Mouse (Mus musculus): ENCODE results near the gene Glul. TPM values are rescaled to one million over a fixed set of nuclear protein-coding genes. Genes with fewer than 3 reads are reported as not detected.

Glul gene
- polyA plus RNA-seq, 1 experiment from 2014 or later = 226 TPM

DNA sequence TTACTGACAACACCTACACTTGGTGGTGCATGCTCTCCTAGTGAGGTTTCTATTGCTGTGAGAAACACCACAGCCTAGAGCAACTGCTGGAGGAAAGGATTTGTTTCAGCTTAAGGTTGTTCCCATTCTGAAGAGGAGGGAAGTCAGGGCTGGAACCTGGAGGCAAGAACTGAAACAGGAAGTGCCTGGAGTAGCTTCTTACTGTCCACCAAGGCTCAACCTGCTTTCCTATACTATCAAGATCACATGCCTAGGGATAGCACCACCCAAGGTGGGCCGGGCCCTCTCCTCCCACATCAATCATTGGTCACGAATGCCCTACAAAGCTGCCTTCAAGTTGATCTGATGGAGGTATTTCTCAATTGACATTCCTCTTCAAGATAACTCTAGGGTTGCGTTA is 21.9 kb downstream of the Glul start:
- H3K27ac ChIP-seq (ENCODE audit: low read depth, low read length) = no peak overlapping the region
- no peak for ATAC-seq (ENCODE audit: low read depth)
- H3K9me3 ChIP-seq (ENCODE audit: control insufficient read depth, low read length) = no peaks in the 10 kb centered on the region
- H3K4me3 ChIP-seq (ENCODE audit: low read depth, low read length) = no peak overlapping the region
- no peaks in the 10 kb centered on the region for H3K36me3 ChIP-seq (ENCODE audit: control insufficient read depth, insufficient read depth, low read length)
- WGBS = 92% methylated on average over 3 of the region's 3 CpGs
- no peak overlapping the region for H3K4me2 ChIP-seq (ENCODE audit: low read depth, low read length)
- no peaks in the 10 kb centered on the region for H3K27me3 ChIP-seq (ENCODE audit: control insufficient read depth, insufficient read depth, low read length)
- no peak overlapping the region for H3K9ac ChIP-seq (replicated peaks; ENCODE audit: low read depth, low read length)
- no peaks in the 10 kb centered on the region for H3K4me1 ChIP-seq (ENCODE audit: control insufficient read depth, insufficient read depth, low read length)

DNA sequence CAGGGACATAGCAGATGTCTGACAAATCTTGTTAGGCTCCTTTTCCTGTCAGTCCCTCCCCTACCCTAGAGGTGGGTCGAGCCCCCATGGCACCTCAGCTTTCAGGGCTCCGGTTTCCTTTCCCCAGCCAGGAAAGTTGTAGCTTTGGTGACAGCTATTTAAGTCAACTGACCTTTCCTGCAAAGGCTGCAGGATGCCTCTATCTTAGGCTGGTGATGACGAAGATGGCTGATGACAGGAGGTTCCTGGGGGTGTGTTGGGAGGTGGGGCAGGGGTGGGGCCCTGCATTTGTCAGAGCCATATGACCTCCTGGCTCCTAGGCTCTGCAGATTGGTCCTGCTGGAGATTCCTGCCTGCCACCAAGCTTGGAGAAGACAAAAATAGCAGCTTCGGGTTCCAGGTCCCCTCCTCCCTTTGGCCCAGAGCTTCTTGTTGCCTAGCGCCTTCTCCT is 22.9 kb downstream of the Glul start:
- no peak for ATAC-seq (ENCODE audit: low read depth)
- Histone ChIP-seq H3K27ac (ENCODE audit: low read depth, low read length) (no peak overlapping the region), H3K4me1 (ENCODE audit: control insufficient read depth, insufficient read depth, low read length) (no peaks in the 10 kb centered on the region), H3K9ac (replicated peaks; ENCODE audit: low read depth, low read length) (no peak overlapping the region), H3K27me3 (ENCODE audit: control insufficient read depth, insufficient read depth, low read length) (no peaks in the 10 kb centered on the region), H3K4me2 (ENCODE audit: low read depth, low read length) (no peak overlapping the region), H3K36me3 (ENCODE audit: control insufficient read depth, insufficient read depth, low read length) (no peaks in the 10 kb centered on the region), H3K9me3 (ENCODE audit: control insufficient read depth, low read length) (no peaks in the 10 kb centered on the region), H3K4me3 (ENCODE audit: low read depth, low read length) (no peak overlapping the region)
- whole genome bisulfite sequencing = 60% methylated on average over 5 of the region's 5 CpGs

DNA sequence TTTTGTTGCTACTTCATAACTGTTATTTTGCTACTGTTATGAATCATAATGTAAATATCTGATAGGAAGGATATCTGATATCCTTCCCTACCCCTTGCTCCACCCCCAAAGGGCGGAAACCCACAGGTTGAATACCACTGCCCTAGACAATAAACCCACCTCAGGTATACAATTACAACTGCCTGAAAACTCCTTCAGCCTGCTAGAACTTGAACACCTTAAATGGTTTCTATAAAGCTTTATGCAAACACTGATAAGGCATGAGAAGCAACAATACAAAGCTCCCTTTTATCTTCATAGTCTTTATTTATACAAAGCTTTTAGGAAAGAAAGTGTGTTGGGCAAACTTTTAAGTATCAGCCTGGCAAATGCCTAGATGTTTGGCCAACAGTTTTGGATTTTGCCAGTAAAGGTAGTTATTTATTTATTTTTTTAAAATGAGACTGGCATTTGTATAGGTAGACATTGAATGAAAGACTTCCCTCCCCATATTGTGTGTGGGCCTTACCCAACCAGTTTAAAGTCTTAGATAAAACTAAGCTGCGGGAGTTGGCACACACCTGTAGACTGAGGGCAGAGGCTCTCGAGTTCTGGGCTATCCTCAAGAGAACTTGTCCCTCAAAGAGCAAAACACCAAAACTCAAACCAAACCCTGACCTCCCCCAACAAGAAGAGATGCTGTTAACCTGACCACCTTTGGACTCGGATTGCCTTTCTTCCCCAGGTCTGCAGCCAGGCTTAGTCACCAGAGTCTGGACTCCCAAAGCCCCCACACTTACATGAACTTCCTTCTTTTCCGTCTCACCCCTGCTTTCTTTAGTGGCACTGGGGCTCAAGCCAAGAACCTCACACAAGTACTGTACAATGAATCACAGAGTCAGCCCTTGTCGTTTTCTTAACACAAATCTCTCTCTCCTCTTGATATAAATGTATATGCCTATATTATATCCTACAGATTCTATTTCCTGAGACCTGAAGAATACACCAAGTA is 24.9 kb downstream of the Glul start:
- no peak for ATAC-seq (ENCODE audit: low read depth)
- Histone ChIP-seq H3K27me3 (ENCODE audit: control insufficient read depth, insufficient read depth, low read length) (no peaks in the 10 kb centered on the region), H3K4me3 (ENCODE audit: low read depth, low read length) (no peak overlapping the region), H3K27ac (ENCODE audit: low read depth, low read length) (no peak overlapping the region), H3K9ac (replicated peaks; ENCODE audit: low read depth, low read length) (no peak overlapping the region), H3K4me2 (ENCODE audit: low read depth, low read length) (no peak overlapping the region), H3K36me3 (ENCODE audit: control insufficient read depth, insufficient read depth, low read length) (no peaks in the 10 kb centered on the region), H3K9me3 (ENCODE audit: control insufficient read depth, low read length) (no peaks in the 10 kb centered on the region), H3K4me1 (ENCODE audit: control insufficient read depth, insufficient read depth, low read length) (no peaks in the 10 kb centered on the region)
- 89% methylated on average over 6 of the region's 6 CpGs for WGBS

DNA sequence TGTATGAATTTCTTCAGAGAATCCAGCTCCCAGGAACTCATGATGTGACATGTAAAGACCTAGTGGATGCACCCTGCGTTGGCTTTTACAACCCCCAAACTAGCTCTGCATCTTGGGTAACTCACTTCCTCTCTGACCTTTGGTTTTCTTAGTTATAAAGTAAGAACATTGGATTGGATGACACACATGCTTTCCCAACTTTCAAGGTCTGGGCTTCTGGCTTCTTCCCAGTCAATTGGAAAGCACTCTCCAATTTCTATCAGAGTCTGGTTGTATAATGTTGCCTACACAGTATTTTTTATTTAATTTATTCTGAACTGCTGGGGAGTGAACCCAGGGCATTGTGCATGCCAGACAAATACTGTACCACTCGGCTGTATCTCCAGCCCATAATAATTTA is 30.7 kb downstream of the Glul start:
- Histone ChIP-seq H3K27me3 (ENCODE audit: control insufficient read depth, insufficient read depth, low read length) (no peaks in the 10 kb centered on the region), H3K27ac (ENCODE audit: low read depth, low read length) (no peak overlapping the region), H3K4me2 (ENCODE audit: low read depth, low read length) (no peak overlapping the region), H3K36me3 (ENCODE audit: control insufficient read depth, insufficient read depth, low read length) (no peaks in the 10 kb centered on the region), H3K4me3 (ENCODE audit: low read depth, low read length) (no peak overlapping the region), H3K9me3 (ENCODE audit: control insufficient read depth, low read length) (no peaks in the 10 kb centered on the region), H3K4me1 (ENCODE audit: control insufficient read depth, insufficient read depth, low read length) (no peaks in the 10 kb centered on the region), H3K9ac (replicated peaks; ENCODE audit: low read depth, low read length) (no peak overlapping the region)
- WGBS = 79% methylated on average over 2 of the region's 2 CpGs
- no peak for ATAC-seq (ENCODE audit: low read depth)

DNA sequence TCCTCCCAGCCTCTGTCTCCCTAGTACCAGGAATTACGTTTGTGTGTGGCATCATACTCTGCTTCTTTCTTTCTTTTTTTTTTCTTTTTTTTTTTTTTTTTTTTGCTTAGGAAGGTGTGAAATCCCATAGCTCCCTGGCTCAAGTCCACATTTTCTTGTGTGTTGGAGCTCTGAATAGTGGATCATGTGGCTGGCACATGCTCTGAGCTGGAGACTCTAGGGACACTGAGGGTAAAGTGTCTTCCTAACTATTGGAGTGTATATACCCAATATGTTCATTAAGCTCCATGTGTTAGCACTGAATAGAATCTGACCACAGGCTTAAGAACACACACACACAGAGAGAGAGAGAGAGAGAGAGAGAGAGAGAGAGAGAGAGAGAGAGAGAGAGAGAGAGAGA is 34.0 kb downstream of the Glul start:
- Histone ChIP-seq H3K9ac (replicated peaks; ENCODE audit: low read depth, low read length) (no peak overlapping the region), H3K4me2 (ENCODE audit: low read depth, low read length) (no peak overlapping the region)
- ATAC-seq (ENCODE audit: low read depth) = no peak

DNA sequence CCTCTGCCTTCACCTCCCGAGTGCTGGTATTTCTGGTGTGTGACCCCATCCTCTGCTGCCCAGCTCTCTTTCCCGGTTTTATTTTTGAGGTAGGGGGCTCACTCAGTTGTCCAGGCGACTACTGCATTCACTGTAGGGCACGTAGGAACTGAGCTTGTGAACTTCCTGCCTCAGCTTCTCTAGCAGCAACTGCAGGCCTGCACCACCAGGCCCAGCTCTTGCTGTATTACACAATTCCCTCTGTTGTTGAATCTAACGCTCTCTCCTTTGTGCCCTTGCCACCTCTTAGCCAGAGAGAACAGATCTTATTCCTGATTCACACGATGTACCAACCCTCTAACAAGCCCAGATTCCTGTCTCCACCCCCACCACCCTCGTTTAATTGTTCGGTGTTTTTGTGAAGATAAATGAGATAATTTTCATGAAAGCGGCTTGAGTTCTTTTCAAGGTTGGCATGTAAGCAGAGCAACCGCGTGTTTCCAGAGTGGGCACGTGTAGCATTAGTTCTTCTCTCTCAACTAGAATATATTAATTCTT is 36.2 kb downstream of the Glul start:
- Histone ChIP-seq H3K4me1 (ENCODE audit: control insufficient read depth, insufficient read depth, low read length) (no peaks in the 10 kb centered on the region), H3K36me3 (ENCODE audit: control insufficient read depth, insufficient read depth, low read length) (no peaks in the 10 kb centered on the region), H3K4me2 (ENCODE audit: low read depth, low read length) (no peak overlapping the region), H3K27me3 (ENCODE audit: control insufficient read depth, insufficient read depth, low read length) (no peaks in the 10 kb centered on the region), H3K9ac (replicated peaks; ENCODE audit: low read depth, low read length) (no peak overlapping the region), H3K27ac (ENCODE audit: low read depth, low read length) (no peak overlapping the region), H3K4me3 (ENCODE audit: low read depth, low read length) (no peak overlapping the region), H3K9me3 (ENCODE audit: control insufficient read depth, low read length) (no peaks in the 10 kb centered on the region)
- no peak for ATAC-seq (ENCODE audit: low read depth)
- WGBS = 84% methylated on average over 12 of the region's 12 CpGs

More for the DNA sequence above, 34.0 kb downstream of the Glul start:
- no peaks in the 10 kb centered on the region for H3K4me1 ChIP-seq (ENCODE audit: control insufficient read depth, insufficient read depth, low read length)
- no peak overlapping the region for H3K4me3 ChIP-seq (ENCODE audit: low read depth, low read length)
- H3K9me3 ChIP-seq (ENCODE audit: control insufficient read depth, low read length) = no peaks in the 10 kb centered on the region
- WGBS = 70% methylated on average over 1 of the region's 1 CpGs
- no peaks in the 10 kb centered on the region for H3K27me3 ChIP-seq (ENCODE audit: control insufficient read depth, insufficient read depth, low read length)
- no peak overlapping the region for H3K27ac ChIP-seq (ENCODE audit: low read depth, low read length)
- H3K36me3 ChIP-seq (ENCODE audit: control insufficient read depth, insufficient read depth, low read length) = no peaks in the 10 kb centered on the region

DNA sequence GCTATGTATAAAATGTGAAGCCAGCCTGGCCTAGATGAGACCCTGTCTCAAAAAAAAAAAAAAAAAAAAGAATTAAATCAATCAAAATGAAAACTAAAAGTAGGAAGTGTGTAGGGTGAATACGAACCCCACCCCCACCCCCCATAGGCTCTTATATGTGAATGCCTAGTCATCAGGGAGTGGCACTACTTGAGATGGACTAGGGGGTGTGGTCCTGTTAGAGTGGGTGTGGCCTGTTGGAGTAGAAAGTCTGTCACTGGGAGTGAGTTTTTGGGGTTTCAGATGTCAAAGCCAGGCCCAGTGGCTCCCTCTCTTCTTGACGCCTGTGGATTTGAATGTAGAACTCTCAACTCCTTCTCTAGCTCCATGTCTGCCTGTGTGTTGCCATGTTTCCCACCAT is 37.3 kb downstream of the Glul start:
- no peak for ATAC-seq (ENCODE audit: low read depth)
- WGBS = 100% methylated on average over 2 of the region's 2 CpGs

DNA sequence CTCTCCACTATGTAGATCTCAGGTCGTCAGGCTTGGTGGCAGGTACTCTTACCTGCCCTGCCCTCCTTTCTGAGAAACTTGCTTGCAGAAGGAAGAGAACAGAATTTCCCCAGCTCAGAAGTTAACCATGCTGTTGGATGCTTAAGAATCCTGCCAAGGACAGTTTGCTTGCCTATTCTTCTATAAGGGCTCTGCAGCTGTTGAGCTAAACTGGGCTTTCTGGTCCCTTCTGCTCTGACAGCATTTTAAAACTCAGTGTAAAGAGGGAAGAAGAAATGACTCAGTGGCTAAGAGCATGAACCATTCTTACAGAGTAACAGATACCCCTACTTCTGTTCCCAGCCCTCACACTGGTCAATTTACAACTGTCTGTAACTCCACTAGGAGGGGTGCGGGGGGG is 41.2 kb downstream of the Glul start:
- Histone ChIP-seq H3K27me3 (ENCODE audit: control insufficient read depth, insufficient read depth, low read length) (no peaks in the 10 kb centered on the region), H3K27ac (ENCODE audit: low read depth, low read length) (no peak overlapping the region), H3K4me2 (ENCODE audit: low read depth, low read length) (no peak overlapping the region), H3K4me3 (ENCODE audit: low read depth, low read length) (no peak overlapping the region), H3K4me1 (ENCODE audit: control insufficient read depth, insufficient read depth, low read length) (no peaks in the 10 kb centered on the region), H3K9ac (replicated peaks; ENCODE audit: low read depth, low read length) (no peak overlapping the region), H3K9me3 (ENCODE audit: control insufficient read depth, low read length) (no peaks in the 10 kb centered on the region), H3K36me3 (ENCODE audit: control insufficient read depth, insufficient read depth, low read length) (no peaks in the 10 kb centered on the region)
- ATAC-seq (ENCODE audit: low read depth) = no peak
- 87% methylated on average over 2 of the region's 2 CpGs for WGBS

More for the DNA sequence above, 37.3 kb downstream of the Glul start:
- Histone ChIP-seq H3K36me3 (ENCODE audit: control insufficient read depth, insufficient read depth, low read length) (no peaks in the 10 kb centered on the region), H3K4me2 (ENCODE audit: low read depth, low read length) (no peak overlapping the region), H3K4me3 (ENCODE audit: low read depth, low read length) (no peak overlapping the region), H3K27ac (ENCODE audit: low read depth, low read length) (no peak overlapping the region), H3K9me3 (ENCODE audit: control insufficient read depth, low read length) (no peaks in the 10 kb centered on the region), H3K27me3 (ENCODE audit: control insufficient read depth, insufficient read depth, low read length) (no peaks in the 10 kb centered on the region), H3K9ac (replicated peaks; ENCODE audit: low read depth, low read length) (no peak overlapping the region), H3K4me1 (ENCODE audit: control insufficient read depth, insufficient read depth, low read length) (no peaks in the 10 kb centered on the region)

DNA sequence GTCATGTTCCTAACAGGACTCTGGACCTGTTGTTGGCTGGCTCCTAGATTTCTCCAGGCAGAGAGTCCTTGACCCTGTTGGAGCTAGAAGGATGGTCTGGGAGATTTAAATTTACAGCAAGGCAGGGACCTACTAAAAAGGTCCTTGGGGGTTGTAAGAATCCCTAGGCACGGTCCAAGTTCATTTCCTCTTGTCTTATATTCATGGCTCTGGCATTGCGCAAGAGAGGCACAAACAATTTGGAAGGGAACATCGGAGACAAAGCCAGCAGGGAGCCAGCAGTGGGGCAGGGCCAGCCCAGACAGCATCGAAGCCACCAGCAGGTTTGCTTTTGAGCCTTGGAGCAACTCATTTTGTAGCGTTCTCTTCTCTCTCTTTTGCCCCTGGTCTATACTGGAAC is 45.4 kb downstream of the Glul start:
- Histone ChIP-seq H3K4me3 (ENCODE audit: low read depth, low read length) (no peak overlapping the region), H3K27ac (ENCODE audit: low read depth, low read length) (no peak overlapping the region), H3K36me3 (ENCODE audit: control insufficient read depth, insufficient read depth, low read length) (no peaks in the 10 kb centered on the region), H3K9me3 (ENCODE audit: control insufficient read depth, low read length) (no peaks in the 10 kb centered on the region), H3K9ac (replicated peaks; ENCODE audit: low read depth, low read length) (no peak overlapping the region), H3K4me2 (ENCODE audit: low read depth, low read length) (no peak overlapping the region), H3K4me1 (ENCODE audit: control insufficient read depth, insufficient read depth, low read length) (peaks cover 2% of the 10 kb centered on the region; the same call in 1 of the 2 replicates), H3K27me3 (ENCODE audit: control insufficient read depth, insufficient read depth, low read length) (no peaks in the 10 kb centered on the region)
- WGBS = 64% methylated on average over 5 of the region's 5 CpGs
- no peak for ATAC-seq (ENCODE audit: low read depth)
